Mouse (Mus musculus): ENCODE results near the gene Gfer. TPM values are rescaled to one million over a fixed set of nuclear protein-coding genes. Genes with fewer than 3 reads are reported as not detected.

Gfer gene
- polyA plus RNA-seq, 1 experiment from 2014 or later: 41.9 TPM

- Histone ChIP-seq H3K27ac (ENCODE audit: low read length) (no peak overlapping the region), H3K9me3 (ENCODE audit: control insufficient read depth, low read length) (no peaks in the 10 kb centered on the region), H3K9ac (ENCODE audit: low read length) (no peak overlapping the region), H3K27me3 (ENCODE audit: control insufficient read depth, insufficient read depth, low read depth, low read length) (no peaks in the 10 kb centered on the region), H3K4me3 (ENCODE audit: low read length) (no peak overlapping the region), H3K36me3 (ENCODE audit: control insufficient read depth, insufficient read depth, low read length) (no peaks in the 10 kb centered on the region), H3K4me2 (ENCODE audit: low read depth, low read length) (no peak overlapping the region), H3K4me1 (replicated peaks; ENCODE audit: control insufficient read depth, insufficient read depth, low read length) (peaks cover 11% of the 10 kb centered on the region)
- ATAC-seq (ENCODE audit: low read depth): no peak
- 79% methylated on average over 1 of the region's 1 CpGs for WGBS
These were observed 38.6 kb upstream of the Gfer start for GRCm38 (mm10) chr17:24734513-24734912.

- Histone ChIP-seq H3K27me3 (ENCODE audit: control insufficient read depth, insufficient read depth, low read depth, low read length) (no peaks in the 10 kb centered on the region), H3K4me2 (ENCODE audit: low read depth, low read length) (no peak overlapping the region), H3K9ac (ENCODE audit: low read length) (0 out of 2 replicates have a peak overlapping the region, but pooled peaks have one; percentile 23), H3K9me3 (ENCODE audit: control insufficient read depth, low read length) (no peaks in the 10 kb centered on the region), H3K4me3 (ENCODE audit: low read length) (no peak overlapping the region), H3K27ac (ENCODE audit: low read length) (no peak overlapping the region), H3K36me3 (ENCODE audit: control insufficient read depth, insufficient read depth, low read length) (no peaks in the 10 kb centered on the region), H3K4me1 (replicated peaks; ENCODE audit: control insufficient read depth, insufficient read depth, low read length) (peaks cover 11% of the 10 kb centered on the region)
- no peak for ATAC-seq (ENCODE audit: low read depth)
- WGBS: 85% methylated on average over 21 of the region's 21 CpGs
These were observed 37.6 kb upstream of the Gfer start for GRCm38 (mm10) chr17:24733434-24734050.

GRCm38 (mm10) chr17:24732233-24732935, 36.4 kb upstream of the Gfer start:
- Histone ChIP-seq H3K4me2 (ENCODE audit: low read depth, low read length) (no peak overlapping the region), H3K4me1 (replicated peaks; ENCODE audit: control insufficient read depth, insufficient read depth, low read length) (peaks cover 8% of the 10 kb centered on the region), H3K4me3 (ENCODE audit: low read length) (no peak overlapping the region), H3K27me3 (ENCODE audit: control insufficient read depth, insufficient read depth, low read depth, low read length) (no peaks in the 10 kb centered on the region), H3K36me3 (ENCODE audit: control insufficient read depth, insufficient read depth, low read length) (no peaks in the 10 kb centered on the region), H3K9me3 (ENCODE audit: control insufficient read depth, low read length) (no peaks in the 10 kb centered on the region), H3K9ac (ENCODE audit: low read length) (no peak overlapping the region; the same call in 1 of the 2 replicates), H3K27ac (ENCODE audit: low read length) (no peak overlapping the region)
- 78% methylated on average over 12 of the region's 12 CpGs for WGBS
- no peak for ATAC-seq (ENCODE audit: low read depth)

- H3K27ac ChIP-seq (ENCODE audit: low read length): no peak overlapping the region
- H3K4me3 ChIP-seq (ENCODE audit: low read length): no peak overlapping the region
- no peak overlapping the region for H3K9ac ChIP-seq (ENCODE audit: low read length)
- no peaks in the 10 kb centered on the region for H3K27me3 ChIP-seq (ENCODE audit: control insufficient read depth, insufficient read depth, low read depth, low read length)
- no peaks in the 10 kb centered on the region for H3K36me3 ChIP-seq (ENCODE audit: control insufficient read depth, insufficient read depth, low read length)
- no peak overlapping the region for H3K4me2 ChIP-seq (ENCODE audit: low read depth, low read length)
- ATAC-seq (ENCODE audit: low read depth): no peak
- 75% methylated on average over 14 of the region's 14 CpGs for WGBS
- H3K4me1 ChIP-seq (replicated peaks; ENCODE audit: control insufficient read depth, insufficient read depth, low read length): peaks cover under 1% of the 10 kb centered on the region
- no peaks in the 10 kb centered on the region for H3K9me3 ChIP-seq (ENCODE audit: control insufficient read depth, low read length)
These were observed 34.8 kb upstream of the Gfer start for GRCm38 (mm10) chr17:24730787-24731186.

- Histone ChIP-seq H3K9me3 (ENCODE audit: control insufficient read depth, low read length) (no peaks in the 10 kb centered on the region), H3K27ac (ENCODE audit: low read length) (no peak overlapping the region), H3K27me3 (ENCODE audit: control insufficient read depth, insufficient read depth, low read depth, low read length) (no peaks in the 10 kb centered on the region), H3K4me3 (ENCODE audit: low read length) (no peak overlapping the region), H3K4me2 (ENCODE audit: low read depth, low read length) (no peak overlapping the region), H3K4me1 (replicated peaks; ENCODE audit: control insufficient read depth, insufficient read depth, low read length) (0 out of 2 replicates have a peak, but pooled peaks cover 2% of the 10 kb centered on the region), H3K36me3 (ENCODE audit: control insufficient read depth, insufficient read depth, low read length) (no peaks in the 10 kb centered on the region), H3K9ac (ENCODE audit: low read length) (no peak overlapping the region)
- ATAC-seq (ENCODE audit: low read depth): no peak
- WGBS: 42% methylated on average over 6 of the region's 6 CpGs
These were observed 33.1 kb upstream of the Gfer start for GRCm38 (mm10) chr17:24729067-24729466.

- no peak overlapping the region for H3K4me3 ChIP-seq (ENCODE audit: low read length)
- WGBS: 60% methylated on average over 17 of the region's 17 CpGs
- H3K9me3 ChIP-seq (ENCODE audit: control insufficient read depth, low read length): no peaks in the 10 kb centered on the region
- no peak for ATAC-seq (ENCODE audit: low read depth)
- no peak overlapping the region for H3K4me2 ChIP-seq (ENCODE audit: low read depth, low read length)
- H3K27me3 ChIP-seq (ENCODE audit: control insufficient read depth, insufficient read depth, low read depth, low read length): no peaks in the 10 kb centered on the region
- H3K27ac ChIP-seq (ENCODE audit: low read length): no peak overlapping the region
- no peak overlapping the region for H3K9ac ChIP-seq (ENCODE audit: low read length)
- no peaks in the 10 kb centered on the region for H3K36me3 ChIP-seq (ENCODE audit: control insufficient read depth, insufficient read depth, low read length)
- H3K4me1 ChIP-seq (replicated peaks; ENCODE audit: control insufficient read depth, insufficient read depth, low read length): peaks cover 5% of the 10 kb centered on the region
These were observed 32.2 kb upstream of the Gfer start for GRCm38 (mm10) chr17:24728184-24728583.

GRCm38 (mm10) chr17:24727618-24728017, 31.7 kb upstream of the Gfer start, which contains the start of gene Rpl3l:
Gene Rpl3l (plus strand): TSS chr17:24727820.
- H3K27ac ChIP-seq (ENCODE audit: low read length): no peak within 1 kb of the TSS
- ATAC-seq (ENCODE audit: low read depth): no peak
- no peak within 1 kb of the TSS for H3K4me3 ChIP-seq (ENCODE audit: low read length)
- no peaks in the 10 kb centered on the region; the same call in 1 of the 2 replicates for H3K36me3 ChIP-seq (ENCODE audit: control insufficient read depth, insufficient read depth, low read length)
- H3K4me2 ChIP-seq (ENCODE audit: low read depth, low read length): no peak within 1 kb of the TSS
- H3K9ac ChIP-seq (ENCODE audit: low read length): no peak within 1 kb of the TSS
- 71% methylated on average over 2 of the region's 2 CpGs for WGBS
- H3K4me1 ChIP-seq (replicated peaks; ENCODE audit: control insufficient read depth, insufficient read depth, low read length): peaks cover 9% of the 10 kb centered on the region
- no peaks in the 10 kb centered on the region for H3K9me3 ChIP-seq (ENCODE audit: control insufficient read depth, low read length)
- H3K27me3 ChIP-seq (ENCODE audit: control insufficient read depth, insufficient read depth, low read depth, low read length): no peaks in the 10 kb centered on the region

GRCm38 (mm10) chr17:24725637-24726390, 29.9 kb upstream of the Gfer start:
- no peaks in the 10 kb centered on the region for H3K27me3 ChIP-seq (ENCODE audit: control insufficient read depth, insufficient read depth, low read depth, low read length)
- no peak overlapping the region for H3K4me2 ChIP-seq (ENCODE audit: low read depth, low read length)
- no peak overlapping the region for H3K4me3 ChIP-seq (ENCODE audit: low read length)
- peaks cover 12% of the 10 kb centered on the region for H3K36me3 ChIP-seq (ENCODE audit: control insufficient read depth, insufficient read depth, low read length)
- no peak overlapping the region for H3K9ac ChIP-seq (ENCODE audit: low read length)
- H3K9me3 ChIP-seq (ENCODE audit: control insufficient read depth, low read length): no peaks in the 10 kb centered on the region
- 73% methylated on average over 3 of the region's 3 CpGs for WGBS
- H3K27ac ChIP-seq (ENCODE audit: low read length): no peak overlapping the region
- ATAC-seq (ENCODE audit: low read depth): no peak
- peaks cover 24% of the 10 kb centered on the region for H3K4me1 ChIP-seq (replicated peaks; ENCODE audit: control insufficient read depth, insufficient read depth, low read length)

- peaks cover 12% of the 10 kb centered on the region for H3K36me3 ChIP-seq (ENCODE audit: control insufficient read depth, insufficient read depth, low read length)
- peak; percentile 79 for ATAC-seq (ENCODE audit: low read depth)
- H3K27me3 ChIP-seq (ENCODE audit: control insufficient read depth, insufficient read depth, low read depth, low read length): no peaks in the 10 kb centered on the region
- peak within 1 kb of the TSS; percentile 84 for H3K27ac ChIP-seq (ENCODE audit: low read length)
- under 1% methylated on average over 30 of the region's 30 CpGs for WGBS
- H3K4me2 ChIP-seq (ENCODE audit: low read depth, low read length): peak within 1 kb of the TSS; percentile 89
- peaks cover 24% of the 10 kb centered on the region for H3K4me1 ChIP-seq (replicated peaks; ENCODE audit: control insufficient read depth, insufficient read depth, low read length)
- H3K9me3 ChIP-seq (ENCODE audit: control insufficient read depth, low read length): no peaks in the 10 kb centered on the region
- H3K9ac ChIP-seq (ENCODE audit: low read length): peak within 1 kb of the TSS; percentile 94
- peak within 1 kb of the TSS; percentile 93 for H3K4me3 ChIP-seq (ENCODE audit: low read length)
These were observed 28.2 kb upstream of the Gfer start, which contains the start of gene Ndufb10 for GRCm38 (mm10) chr17:24724184-24724583. Gene Ndufb10 (minus strand): TSS chr17:24724478.

All from lung, embryonic 16.5 days (tissue).